Mouse (Mus musculus): ENCODE data around the gene Hspd1.

Hspd1 gene

DNA sequence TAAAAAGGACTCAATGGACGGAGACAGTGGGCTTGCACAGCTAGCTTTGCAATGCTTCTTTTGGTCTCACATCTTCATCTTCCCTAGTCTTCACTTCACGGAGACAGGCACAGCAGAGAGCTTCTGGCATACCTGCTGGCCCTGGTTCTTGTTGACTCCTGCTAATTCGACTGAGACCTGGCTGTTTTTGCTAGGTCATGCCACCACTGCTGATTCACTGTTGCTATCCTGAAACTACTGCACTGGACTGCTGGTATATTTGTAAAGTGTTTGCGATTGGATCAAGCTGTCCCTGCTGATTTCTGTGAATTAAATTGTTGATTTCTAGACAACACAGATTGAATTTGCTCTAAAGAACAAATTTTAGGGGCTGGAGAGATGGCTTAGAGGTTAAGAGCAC lies 46.4 kb downstream of the Hspd1 start:
- DNase-seq (ENCODE audit: low read depth, low spot score) = no peak

DNA sequence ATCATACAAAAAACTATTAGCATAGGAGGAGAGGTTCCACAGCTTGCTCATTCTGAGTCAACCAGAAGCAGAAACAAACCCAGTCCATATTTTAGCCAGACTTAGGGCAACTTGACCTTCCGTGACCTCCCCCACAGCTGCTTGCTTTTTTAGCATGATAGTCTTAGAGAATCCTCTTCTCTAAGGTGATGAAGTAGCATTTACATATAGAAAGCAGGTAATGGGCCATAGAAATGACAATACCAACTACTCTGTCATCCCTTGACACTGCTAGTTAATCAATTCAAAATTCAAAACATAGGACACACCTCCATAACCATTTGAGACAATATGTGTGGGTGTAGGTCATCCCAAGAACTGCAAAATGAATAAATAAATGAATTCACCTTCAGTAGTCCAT lies 48.1 kb downstream of the Hspd1 start:
- DNase-seq (ENCODE audit: low read depth, low spot score) = no peak

DNA sequence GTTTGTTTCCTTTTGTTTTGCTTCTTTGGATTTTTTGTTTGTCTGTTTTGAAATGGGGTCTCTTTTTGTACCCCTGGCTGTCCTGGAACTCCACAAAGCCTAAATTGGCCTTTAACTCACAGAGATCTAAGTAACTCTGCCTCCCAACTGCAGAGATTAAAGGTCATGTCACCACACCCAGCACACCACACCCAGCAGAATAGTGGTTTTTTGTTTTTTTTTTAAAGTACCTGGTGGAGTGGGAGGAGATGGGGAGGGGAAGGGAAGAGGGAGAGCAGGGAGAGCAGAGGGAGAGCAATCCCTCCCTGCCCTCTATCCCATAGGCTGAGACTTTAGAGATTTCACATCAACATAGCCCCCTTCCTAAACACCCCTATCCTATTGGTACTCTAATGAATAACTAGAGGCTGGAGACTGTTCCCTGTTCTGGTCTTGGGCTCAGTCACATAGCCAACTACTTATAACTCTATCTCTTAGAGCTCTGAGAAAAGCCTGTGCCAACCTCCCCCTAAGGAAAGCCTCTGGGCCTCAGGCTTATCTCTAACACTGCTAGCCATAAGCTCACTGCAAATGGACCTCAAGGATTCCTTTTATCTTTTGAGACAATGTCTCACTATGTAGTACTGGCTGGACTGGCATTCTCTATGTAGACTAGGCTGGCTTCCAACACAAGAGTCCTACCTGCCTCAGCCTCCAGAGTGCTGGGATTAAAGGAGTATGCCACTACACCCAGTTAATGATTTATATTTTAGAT lies 56.8 kb downstream of the Hspd1 start:
- no peak for DNase-seq (ENCODE audit: low read depth, low spot score)

DNA sequence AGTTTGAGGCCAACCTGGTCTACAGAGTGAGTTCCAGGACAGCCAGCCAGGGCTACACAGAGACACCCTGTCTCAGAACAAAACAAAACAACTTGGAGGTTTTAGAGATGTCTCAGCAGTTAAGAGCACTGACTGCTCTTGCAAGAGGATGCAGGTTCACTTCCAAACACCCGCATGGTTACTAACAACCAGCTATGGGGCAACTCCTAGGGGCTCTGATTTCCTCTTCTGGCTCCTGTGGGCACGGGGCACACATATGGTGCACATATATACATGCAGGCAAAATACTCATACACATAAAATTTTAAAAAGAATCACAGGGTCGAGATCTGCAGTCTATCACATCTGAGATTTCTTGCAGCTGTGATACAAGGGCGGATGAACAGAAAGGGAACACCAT lies 58.6 kb downstream of the Hspd1 start:
- no peak for DNase-seq (ENCODE audit: low read depth, low spot score)

DNA sequence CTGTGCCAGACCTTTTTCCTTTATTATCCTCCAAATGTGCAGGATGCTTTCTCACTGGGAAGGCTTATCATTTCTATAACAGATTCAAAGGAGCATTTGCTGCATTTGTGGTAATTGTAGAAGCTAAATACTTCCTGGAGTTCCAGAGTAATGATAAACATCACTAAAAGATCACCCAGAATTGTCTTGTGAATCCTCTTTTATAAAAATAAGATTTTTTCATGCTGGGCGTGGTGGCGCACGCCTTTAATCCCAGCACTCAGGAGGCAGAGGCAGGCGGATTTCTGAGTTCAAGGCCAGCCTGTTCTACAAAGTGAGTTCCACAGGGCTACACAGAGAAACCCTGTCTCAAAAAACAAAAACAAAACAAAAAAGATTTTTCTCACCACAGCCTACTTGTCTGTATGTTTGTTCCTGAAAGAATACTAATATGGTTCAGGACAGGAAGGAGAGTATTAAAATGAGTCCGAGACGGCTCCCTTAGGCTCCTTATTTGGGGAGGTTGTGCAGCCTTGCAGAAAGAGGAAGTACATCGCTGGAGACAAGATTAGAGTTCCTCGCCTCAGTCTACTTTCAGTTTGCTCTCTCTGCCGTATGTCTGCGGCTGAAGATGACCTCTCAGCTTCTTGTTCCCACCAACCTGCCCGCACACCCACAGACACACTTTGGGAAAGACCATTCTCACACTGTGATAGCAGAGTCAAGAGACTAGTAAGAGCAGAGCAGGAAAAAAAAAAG lies 59.4 kb downstream of the Hspd1 start:
- DNase-seq (ENCODE audit: low read depth, low spot score) = no peak

DNA sequence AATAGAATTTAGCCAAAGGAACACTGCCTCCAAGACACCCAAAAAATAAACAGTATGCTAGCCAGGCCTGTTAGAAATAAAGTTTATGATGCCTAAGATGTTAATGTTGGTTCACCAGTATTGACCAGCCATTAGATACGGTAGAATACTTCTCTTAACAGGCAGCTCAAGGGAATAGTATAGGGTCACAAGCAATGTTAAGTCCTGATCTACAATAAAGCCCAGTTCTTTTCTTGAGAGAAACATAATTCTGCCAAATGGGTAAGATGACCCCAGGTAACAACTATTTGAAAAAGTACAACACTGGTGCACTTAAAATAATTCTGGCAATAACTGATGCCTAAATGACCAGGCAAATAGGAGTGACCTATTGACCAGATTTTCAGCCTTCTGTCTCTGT lies 60.1 kb downstream of the Hspd1 start:
- no peak for DNase-seq (ENCODE audit: low read depth, low spot score)
